Mouse (Mus musculus): Measurements from ENCODE around the gene Shroom4.
"Not testable (repeated sequence)": the region's sequence is repeated elsewhere in the genome, so short reads cannot be mapped to it uniquely, and the experiment has no call there.

The Shroom4 gene

DNA sequence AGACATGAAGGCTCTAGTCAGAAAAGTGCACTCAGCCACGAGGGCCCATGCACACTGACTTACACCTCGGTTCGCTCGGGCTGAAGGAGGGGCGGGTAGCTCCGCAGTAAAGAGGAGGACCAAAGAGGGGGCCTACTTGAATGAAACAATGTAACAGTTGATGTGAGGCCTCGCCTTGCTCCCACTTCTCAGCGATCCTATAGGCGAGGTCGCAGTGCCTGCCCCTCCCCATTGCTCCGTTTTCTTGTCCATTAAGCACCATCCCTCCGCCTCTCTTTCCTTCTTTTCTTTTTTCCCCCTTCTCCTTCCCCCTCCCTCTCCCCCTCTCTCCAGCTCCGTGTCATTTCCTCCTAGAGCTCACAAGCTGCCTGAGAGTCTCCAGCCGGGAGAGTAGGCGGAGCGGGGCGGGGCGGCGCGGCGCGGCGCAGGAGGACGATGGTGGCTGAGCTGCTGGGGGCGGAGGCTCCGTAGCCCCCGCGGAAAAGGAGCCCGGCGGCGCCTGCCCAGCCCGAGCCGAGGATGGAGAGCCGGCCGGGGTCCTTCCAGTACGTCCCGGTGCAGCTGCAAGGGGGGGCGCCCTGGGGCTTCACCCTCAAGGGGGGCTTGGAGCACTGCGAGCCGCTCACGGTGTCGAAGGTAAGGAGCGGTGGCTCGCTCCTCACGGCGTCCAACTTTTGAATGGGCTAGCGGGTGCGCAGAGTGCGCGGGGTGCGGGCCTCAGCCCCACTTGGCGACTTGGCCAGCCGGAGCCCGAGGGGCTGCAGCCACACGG lies at the start of gene Shroom4:
Gene Shroom4, plus strand, starts transcription at position 229 of the 772 bp plus-strand sequence.
- peak; percentile 88 for DNase-seq

DNA sequence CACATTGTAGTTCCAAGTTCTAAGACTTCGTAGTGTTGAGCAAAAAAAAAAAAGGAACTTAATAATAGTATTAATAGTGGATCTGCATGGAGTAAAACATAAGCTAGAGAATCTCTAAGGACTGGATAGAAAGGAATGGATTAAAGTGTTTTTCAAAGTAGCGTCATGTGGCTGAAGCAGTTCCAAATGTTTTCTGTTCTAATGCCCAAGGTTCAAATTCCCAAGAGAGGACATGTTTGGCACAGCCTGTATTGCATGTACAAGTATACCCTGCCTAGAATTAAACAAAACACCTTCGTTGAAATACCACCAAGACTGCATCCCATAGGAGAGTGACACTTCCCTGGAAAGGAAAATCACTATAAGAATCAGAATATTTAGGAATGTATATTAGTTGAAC lies 42.8 kb upstream of the Shroom4 start:
- no peak for DNase-seq

DNA sequence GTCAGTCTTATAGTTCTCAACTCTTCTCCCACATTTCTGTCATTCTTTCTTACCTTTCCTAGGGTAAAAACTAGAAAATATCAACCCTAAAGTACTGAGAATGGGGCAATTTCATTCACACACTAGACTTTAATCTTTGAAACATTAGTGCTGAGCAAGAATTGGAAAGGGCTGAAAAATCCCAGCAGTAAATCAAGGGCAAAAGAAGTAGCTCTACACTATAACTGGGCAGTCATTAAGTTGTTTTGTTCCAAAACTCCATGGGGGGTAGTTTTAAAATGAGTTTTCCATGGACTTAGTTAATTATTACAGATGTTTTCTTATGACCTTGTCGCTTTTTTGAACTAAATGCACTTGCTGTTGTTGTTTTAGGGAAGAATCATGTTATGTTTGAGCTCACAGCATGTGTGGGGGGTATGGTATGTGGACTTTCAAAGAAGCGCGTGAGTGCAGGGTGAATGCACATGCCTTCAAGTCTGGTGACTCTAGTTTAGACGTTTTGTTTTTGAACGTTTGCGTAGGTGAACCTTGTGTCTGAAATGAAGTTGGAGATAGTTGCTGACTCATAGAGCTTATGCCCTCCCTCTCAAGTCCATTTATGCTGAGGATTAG lies 42.0 kb upstream of the Shroom4 start:
- DNase-seq = no peak

DNA sequence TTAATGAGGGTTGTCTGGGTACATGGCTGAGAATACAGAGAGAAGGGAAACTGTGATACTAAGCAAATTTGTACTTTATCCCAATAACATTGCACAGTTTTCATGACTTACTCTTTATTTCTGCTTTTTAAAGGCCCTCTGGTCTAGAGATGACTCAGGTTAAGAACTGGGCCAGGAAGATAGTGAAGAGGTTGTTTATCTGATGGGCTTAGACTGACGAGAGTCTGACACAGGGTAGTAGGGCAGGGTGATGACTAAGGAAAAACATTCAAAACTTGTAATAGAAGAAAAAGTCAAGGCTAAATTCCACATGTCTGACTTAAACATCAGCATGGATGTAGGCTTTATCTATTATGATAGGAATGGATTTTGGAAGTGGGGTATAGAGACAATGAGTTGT lies 30.8 kb upstream of the Shroom4 start:
- no peak for DNase-seq

DNA sequence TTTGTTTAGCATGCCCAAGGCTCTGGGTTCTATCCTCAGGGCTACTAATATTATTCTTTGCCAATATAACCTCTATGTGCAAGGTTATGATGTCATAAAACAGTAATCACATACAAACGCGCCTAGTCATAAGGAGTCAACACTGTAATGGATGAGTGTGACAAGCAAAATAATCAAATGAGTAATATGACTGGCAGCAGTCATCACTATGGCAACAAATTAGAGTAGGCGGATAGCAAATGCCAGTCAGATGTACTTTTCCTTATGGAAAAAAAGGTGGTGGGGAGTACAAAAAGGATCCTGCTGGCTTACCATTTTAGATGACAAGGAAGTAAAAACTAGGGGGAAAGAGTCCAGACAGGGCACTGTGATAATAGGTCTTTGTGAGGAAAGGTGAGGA lies 28.9 kb upstream of the Shroom4 start:
- DNase-seq = no peak

DNA sequence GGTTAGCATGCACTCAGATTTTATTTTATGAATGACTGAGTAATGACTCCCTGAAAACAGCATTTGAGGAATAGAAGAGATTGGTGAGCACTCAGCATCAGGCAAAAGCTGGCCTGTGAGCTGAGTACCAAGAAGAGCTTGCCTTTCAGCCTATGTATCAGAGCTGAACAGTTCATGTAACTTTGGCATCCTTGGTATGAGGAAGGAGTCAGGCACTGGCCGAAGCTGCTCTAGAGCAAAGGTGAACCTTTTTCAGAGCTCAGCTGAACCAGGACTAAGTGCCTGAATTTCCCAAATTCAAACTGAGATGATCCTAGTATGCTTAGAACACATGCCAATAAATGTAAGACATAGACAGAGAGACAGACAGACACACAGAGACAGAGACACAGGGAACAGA lies 5.8 kb upstream of the Shroom4 start:
- no peak for DNase-seq

DNA sequence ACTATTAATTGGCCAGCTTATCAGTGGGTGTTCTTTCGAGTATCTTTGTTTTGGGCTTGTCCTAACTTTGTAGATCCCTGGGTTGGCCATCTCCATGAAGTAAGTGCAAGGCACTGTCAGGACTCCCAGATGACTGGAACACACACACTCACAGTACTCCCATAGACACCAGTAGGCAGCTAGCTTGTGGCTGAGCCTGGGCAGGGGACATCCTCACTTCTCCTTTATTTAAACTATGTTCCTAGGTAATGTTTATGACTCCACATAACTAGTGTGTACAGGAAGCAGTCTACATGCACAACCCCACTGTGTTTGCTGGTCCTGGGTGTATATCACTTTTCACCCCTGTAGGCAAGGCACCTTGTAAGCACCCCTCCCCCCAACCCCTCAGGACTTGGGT lies 461 bp upstream of the Shroom4 start:
- no peak for DNase-seq

DNA sequence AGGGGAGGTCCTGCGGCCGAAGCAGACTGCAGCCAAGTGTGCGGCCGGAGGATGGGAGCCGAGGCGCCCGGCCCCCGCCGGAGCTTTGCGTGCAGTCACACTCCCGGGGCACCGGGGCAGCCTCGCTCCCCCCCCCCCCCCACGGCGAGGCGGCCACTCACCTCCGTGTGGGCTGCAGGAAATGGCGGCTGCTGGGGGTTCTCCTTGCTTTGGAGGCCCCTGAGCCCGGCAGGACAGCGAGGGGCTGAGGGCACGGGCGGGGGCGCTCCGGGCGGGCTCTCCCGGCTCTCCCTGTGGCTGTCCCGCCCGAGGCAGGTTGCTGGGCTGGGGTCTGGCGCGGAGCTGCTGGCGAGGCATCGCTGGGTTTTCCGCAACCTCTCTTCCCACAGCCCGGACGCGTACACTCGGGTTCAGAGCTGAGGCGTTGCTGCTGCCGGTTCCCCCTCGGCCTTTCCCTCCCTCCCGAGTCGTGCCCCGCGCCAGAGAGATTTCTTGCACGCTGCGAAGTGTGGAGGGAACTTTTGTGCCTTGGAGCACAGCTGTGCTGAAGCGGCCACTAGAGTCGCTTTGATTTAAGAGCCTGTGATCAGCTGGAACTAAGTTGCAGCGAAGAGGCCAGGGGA lies 855 bp downstream of the Shroom4 start:
- peak; percentile 35 for DNase-seq

DNA sequence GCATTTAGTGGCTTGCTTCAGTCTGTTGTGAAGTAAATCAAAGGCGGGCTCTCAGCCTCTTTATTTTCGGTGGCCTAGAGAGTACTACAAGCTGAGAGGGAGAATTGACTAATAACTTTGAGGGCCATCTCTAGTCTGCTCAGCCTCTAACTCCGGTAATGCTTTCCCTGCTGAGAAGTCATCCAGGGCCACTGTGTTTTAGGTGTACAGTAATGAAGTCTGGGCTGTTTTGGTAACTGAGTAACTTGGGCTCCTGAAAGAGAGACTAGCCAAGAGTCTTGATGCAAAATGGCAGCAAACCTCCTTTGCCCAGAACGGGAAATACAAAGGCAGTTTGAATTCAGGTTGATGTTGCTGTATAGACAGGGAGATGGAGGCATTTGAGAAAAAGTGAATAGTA lies 3.3 kb downstream of the Shroom4 start:
- no peak for DNase-seq

DNA sequence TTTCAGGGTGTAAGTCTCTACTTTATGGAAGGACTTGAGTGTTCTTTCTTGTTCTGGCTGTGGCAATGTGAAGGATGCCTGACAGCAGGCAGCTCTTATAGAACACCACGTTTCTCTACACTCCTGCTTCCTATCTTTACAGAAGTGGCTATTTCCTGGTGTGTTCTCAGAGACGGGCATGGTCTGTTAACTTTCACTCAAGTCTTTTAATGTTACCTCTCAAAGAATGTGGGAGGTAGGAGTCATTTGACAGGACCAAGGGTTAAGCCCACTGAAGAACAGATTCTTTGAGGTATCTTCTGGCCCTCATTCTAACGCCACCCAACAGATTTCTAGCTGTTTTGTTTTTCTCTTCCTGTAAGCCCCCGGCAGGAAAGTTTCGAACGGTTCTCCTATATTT lies 9.5 kb downstream of the Shroom4 start:
- no peak for DNase-seq

DNA sequence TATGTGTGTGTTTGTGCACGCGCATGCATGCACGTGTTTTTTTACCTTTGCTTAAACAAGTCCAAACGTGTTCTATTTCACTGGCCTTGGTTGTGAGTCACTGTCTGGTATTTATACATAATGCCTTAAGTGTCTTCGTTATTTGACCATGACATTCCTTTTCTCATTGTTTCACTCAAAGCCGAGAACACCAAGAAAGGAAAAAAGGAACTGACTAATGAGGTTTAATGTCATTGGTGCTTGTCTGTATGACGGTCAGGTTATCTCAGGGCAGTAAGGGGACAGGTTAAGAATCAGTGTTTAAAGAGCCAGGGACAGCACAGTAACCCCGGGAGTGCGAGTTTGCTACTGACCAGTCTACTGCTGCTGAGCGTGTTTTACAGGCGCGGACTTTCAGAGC lies 15.8 kb downstream of the Shroom4 start:
- no peak for DNase-seq

DNA sequence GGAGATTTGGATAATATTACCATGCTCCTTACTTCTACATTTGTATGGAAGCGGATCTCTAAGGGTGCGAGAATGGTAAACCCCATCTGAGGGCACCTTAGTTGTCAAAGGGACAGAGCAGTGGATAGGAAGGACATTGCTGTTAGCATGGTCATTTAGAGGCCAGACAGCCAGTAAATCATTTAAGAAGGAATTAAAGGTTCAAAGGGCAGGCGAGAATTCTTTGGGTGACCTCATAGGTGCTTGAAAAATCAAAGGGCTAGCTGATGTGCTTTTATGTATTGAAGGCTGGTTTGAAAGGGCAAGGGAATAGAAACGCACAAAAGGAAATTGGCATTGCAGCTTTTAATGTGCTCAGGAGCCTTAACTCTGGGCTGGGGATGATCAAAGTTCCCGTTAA lies 16.3 kb downstream of the Shroom4 start:
- DNase-seq = no peak

DNA sequence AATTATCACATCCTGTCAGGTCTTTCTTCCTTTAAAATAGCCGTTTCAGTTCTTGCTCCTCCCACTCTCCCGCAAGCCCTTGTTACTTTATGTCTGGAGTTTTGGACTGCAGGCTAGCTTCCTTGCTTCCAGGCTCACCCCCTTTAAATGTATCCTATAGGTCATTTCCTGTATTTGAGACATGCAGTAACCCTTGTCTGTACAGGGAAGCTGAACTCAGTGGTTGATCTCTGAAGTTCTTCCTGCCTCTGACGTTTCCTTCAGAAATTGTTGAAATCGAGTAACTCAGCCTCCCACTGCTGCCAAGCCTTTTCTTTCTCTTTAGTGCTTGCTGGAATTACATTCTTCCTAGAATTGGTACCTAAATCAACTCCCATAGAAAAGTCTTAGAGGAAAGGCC lies 18.5 kb downstream of the Shroom4 start:
- DNase-seq = no peak

DNA sequence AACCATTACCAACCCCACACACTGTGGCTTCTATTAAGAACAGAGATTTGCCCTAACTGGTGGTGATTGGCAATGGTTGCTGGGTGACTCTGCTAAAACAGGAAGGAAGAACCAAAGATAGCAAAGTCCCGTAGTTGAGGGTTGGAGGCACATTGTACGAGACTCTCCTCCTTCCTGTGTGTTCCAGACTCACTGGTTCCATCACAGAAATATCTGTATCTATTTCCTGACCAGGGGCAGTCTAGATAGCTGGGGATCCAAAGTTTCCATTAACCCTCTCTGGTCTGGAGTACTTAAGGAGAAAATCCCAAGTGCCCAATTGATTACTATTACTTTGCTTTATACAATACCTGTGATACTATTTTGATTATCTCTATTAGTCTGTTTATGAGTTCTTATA lies 35.6 kb downstream of the Shroom4 start:
- DNase-seq = no peak

DNA sequence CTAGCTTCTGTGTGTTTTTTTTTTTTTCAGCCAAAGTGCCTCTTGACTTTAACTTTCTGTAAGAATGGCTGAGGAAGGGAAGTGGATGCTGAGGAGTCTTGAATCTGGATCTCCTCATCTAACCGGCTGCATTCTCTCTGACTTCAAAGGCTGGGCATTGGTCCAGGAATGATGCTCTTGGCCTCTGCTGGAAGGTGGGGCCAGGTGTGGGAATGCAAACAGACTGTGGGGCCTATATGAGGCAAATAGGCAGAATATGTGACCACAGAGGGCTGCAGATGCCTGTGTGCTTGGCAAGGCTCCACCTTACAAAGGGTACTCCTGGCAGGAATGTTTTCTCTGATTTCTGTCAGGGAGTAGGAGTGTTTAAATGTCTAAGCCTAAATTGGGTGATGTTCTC lies 46.8 kb downstream of the Shroom4 start:
- peak; percentile 67 for DNase-seq

DNA sequence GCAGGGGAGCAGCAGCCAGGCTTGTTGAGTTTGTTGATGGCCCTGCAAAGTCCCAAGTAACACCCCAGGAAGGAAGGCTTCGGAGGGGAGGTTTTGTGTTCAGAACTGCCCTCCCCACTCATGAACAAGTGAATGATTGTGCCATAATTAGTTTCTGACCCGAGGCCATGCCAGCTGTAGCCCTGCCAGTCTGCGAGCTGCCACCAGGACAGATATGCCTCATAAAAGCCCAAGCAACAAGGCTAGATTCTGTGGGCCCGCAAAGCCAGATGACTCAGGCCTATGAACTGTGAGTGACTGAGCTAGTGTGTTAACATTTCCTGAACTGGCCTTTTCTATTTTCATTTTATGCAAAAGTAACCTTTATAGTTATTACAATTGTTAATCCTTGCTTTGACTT lies 48.3 kb downstream of the Shroom4 start:
- DNase-seq = no peak

DNA sequence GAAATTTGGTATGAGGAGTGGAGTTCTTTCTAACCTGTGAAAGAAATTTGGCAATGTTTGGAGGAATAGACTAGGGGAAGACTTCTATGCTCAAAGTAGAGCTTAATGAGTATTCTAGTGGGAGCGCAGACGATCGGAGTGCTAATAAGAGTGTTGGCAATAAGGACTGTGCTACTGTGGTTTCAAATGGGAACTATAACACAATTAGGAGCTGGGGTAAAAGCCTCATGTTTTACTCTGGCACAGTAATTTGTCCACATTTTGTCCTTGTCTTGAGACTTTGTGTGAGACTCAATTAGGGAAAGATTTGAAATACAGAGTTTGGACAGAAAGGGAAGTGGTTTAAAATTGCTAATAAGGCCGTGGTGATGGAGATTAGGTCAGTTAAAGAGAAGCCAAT lies 53.6 kb downstream of the Shroom4 start:
- no peak for DNase-seq

DNA sequence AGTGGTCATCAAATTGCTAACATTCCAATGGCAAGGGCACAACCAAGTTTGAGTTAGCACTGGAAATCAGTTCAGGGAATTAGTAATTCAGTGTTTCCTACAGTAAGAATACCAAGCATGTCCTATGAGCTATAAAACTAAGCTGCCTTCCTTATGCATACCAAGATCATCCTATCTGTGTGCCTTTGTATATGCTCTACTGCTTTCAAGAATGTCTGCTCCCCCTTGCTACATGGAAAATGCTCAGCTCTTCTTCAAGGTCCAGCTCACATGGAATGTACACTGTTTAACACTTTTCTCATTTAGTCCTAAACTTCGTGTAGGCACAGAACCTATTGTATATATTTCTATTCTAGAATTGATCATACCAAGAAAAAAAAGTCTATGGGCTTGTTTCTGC lies 69.6 kb downstream of the Shroom4 start:
- not testable (repeated sequence) for DNase-seq

DNA sequence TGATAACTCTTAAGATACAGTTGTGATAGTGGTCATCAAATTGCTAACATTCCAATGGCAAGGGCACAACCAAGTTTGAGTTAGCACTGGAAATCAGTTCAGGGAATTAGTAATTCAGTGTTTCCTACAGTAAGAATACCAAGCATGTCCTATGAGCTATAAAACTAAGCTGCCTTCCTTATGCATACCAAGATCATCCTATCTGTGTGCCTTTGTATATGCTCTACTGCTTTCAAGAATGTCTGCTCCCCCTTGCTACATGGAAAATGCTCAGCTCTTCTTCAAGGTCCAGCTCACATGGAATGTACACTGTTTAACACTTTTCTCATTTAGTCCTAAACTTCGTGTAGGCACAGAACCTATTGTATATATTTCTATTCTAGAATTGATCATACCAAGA lies 72.9 kb downstream of the Shroom4 start:
- not testable (repeated sequence) for DNase-seq

DNA sequence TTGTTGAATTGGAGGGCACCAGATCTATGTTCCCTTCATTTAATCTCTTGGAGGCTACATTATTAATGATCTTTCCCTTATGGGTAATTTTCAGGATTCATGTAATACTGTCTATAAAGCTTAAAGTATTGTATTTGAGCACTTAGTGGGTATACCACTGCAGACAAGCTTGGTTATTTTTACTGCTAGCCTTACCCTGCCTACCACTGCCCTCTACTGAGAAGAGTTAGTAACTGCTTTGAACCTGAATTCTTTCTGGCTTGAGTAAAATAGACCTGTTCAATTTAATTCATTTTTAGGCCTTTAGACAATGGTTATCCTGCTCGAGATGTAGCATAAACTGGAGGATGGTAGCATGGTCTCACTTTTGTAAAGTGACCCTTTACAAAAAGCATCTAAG lies 75.5 kb downstream of the Shroom4 start:
- DNase-seq = peak; percentile 5

DNA sequence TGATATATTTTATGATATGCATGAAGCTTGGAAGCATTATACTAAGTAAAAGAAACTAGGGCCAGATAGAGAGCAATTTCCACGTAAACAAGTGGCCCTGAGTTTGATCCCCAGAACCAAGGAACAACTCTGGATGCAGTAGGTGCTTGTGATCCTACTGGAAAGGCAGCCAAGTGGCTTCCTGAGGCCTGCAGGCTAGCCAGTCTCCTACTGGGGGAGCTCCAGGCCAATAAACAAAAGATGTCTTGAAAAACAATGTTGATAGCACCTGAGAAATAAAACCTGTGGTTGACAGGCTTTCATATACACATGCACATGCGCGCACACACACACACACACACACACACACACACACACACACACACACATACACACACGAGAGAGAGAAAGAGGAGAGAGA lies 82.6 kb downstream of the Shroom4 start:
- DNase-seq = no peak

DNA sequence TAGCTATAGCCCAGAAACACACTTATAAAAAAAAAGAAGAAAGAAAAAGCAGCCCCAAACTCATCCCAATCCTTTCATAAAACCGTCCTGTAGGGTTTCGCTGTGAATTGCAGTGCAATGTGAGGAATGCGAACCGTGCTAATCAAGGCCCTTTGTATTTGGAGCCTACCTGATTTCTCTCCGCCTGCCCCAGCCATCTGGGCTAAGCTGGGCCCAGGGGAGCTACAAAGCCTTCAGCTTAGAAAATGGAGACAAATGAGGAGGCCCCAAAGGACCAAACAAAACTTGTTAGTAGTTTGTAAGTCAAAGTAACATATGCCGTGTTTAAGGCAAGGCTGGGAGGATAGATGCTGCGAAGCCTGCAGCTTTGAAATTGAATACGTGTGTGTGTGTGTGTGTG lies 84.2 kb downstream of the Shroom4 start:
- DNase-seq = no peak

DNA sequence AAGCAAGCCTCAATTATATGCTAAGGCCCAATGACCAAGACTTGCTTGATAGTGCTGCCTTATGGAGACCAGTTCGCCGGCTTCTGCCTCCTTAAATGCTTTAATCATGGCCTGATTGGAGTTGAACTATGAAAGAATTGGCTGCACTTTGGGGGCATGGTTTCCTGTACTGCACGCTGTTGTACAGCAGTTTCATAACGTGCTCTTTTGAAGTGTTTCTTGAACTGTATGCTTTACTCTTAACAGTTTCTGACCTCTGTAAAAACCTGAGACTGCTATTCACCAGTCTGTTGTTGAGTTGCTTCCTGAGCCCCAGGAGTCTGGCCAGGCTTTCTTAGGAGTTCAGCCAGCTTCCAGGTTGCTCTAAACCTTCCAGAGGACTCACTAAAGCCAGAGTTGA lies 90.8 kb downstream of the Shroom4 start:
- DNase-seq = peak; percentile 1

DNA sequence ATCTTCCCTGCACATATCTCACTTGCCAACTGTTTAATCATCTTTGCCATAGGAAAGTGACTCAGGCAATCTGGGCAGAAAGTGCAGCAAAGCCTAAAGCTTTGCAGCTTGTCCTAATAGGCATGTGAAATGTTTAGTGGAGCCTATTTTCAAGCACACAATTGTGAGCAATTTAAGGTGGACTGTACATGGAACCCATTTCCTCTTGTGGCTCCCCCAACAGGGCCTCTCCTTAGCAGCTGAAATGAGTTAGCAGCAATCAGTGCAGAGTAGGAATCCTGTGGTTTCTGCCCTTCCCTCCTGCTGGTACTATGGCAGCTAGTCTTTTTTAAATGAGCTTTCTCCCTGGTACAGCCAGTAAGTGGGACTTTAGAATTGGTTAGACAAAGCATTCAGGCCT lies 95.8 kb downstream of the Shroom4 start:
- no peak for DNase-seq

DNA sequence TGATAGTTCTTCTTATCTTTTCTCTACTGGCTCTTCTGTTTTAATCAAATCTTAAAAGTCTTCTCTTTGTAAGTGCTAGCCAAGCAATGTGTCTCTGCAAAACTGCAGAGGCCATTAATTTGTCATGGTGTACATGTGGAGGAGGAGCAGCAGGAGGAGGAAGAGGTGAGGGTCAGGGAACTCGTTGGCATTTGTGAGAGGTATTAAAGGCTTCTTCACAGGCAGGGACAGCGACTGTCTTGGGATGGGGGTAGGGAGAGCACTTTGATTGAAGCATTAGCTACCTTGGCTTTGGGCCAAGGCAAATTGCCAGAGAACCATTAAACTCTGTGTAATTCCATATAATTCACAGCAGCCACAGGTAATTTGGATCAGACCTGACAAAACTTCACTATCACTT lies 96.7 kb downstream of the Shroom4 start:
- DNase-seq = peak; percentile 1

All from lung, postnatal 10 days (tissue).